In the genomic region with DNA sequence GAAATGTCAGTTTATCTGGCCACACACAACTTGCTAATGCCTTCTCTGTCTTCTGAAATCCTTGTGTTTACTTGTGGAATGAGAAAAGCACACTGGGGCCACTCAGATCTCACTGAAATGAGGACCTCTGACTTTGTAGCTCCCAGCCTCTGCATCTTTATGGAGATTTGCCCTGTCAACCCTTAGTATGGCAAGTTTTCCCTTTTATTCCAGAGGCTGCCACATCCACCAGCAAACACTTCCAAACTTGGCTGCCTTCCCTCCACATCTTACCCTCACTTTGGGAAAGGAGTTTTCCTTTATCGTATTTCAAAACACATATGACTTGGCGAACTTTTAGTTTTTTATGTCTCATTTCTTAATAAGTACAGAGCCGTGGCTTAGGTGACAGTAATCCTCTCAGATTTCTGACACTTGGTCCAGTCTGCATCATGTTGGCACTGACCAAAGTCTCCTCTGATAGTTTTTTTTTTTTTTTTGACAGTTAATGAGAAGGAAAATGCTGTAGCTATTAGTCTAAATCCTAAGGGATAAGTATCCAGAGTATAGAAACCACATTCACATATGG, we compare ENCODE assay signal across 18 mouse cellular contexts.
"Had no signal": no experiment of that assay in that cellular context is flagged by ENCODE, and none has a peak within 500 bp of the region (broad histone marks: within the 10 kb centered on the region; RNA-seq: fewer than 3 reads in every experiment).

No protein-coding gene starts in this region.

- DNase-seq: kidney, adult 2 months; kidney, postnatal 36 days; layer of hippocampus, postnatal 36 days; left cerebral cortex, postnatal 4 days; liver, embryonic 13.5 days; right cerebral cortex, adult 18-20 months; right cerebral cortex, postnatal 14 days; right cerebral cortex, postnatal 4 days; thymus, adult 2 months; thymus, postnatal 14 days; thymus, postnatal 4 days had no signal

- H3K36me3 ChIP-seq: liver, embryonic 13.5 days; midbrain, embryonic 13.5 days; neural tube, embryonic 12.5 days; neural tube, embryonic 15.5 days had no signal

- H3K4me1 ChIP-seq: liver, embryonic 13.5 days; midbrain, embryonic 13.5 days; neural tube, embryonic 12.5 days; neural tube, embryonic 15.5 days had no signal

- H3K9ac ChIP-seq: liver, embryonic 13.5 days; midbrain, embryonic 13.5 days; neural tube, embryonic 12.5 days; neural tube, embryonic 15.5 days had no signal

- H3K4me3 ChIP-seq: liver, embryonic 13.5 days; midbrain, embryonic 13.5 days; neural tube, embryonic 12.5 days; neural tube, embryonic 15.5 days had no signal

- ATAC-seq: intestine, postnatal 0 days; midbrain, embryonic 13.5 days had no signal

- H3K27ac ChIP-seq: kidney, postnatal 0 days; liver, embryonic 13.5 days; macrophage; midbrain, embryonic 13.5 days; neural tube, embryonic 12.5 days; neural tube, embryonic 15.5 days; stomach, postnatal 0 days had no signal

- H3K27me3 ChIP-seq: liver, embryonic 13.5 days; midbrain, embryonic 13.5 days; neural tube, embryonic 12.5 days; neural tube, embryonic 15.5 days had no signal

- H3K9me3 ChIP-seq: liver, embryonic 13.5 days; midbrain, embryonic 13.5 days; neural tube, embryonic 12.5 days; neural tube, embryonic 15.5 days had no signal

- H3K4me2 ChIP-seq: liver, embryonic 13.5 days; midbrain, embryonic 13.5 days; neural tube, embryonic 12.5 days; neural tube, embryonic 15.5 days had no signal
